Mouse (Mus musculus): ENCODE measurements at regions not wholly inside any gene's neighbourhood (a gene's known extent, or its start where the extent isn't known, plus 50 kb on each side); places are given as distances from the start of the nearest gene placed in this dataset.

DNA sequence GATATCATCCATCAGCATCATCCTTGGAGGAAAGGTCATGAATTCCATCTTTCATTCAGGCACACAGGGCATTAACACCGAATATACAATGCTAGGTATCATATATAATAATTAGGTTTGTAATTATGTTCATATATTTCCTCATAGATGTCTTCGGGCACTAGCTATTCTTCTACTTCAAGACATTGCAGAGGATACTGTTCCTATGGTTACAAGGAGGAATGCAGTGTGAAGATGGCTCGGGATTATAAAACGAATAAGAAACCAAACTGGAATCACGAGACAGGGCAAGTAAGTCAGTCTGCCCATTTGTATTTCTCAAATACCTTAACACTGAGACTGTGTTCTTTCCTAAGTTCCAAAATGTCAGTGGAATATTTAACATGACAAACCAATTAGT lies 231.3 kb upstream of the Atxn7l3b start:
- TF ChIP-seq ZNF384 (IDR thresholded peaks at IDR 0.05; ENCODE audit: low read depth, low read length) (no peak), ZC3H11A (IDR thresholded peaks at IDR 0.05; ENCODE audit: borderline replicate concordance, low read depth, low read length) (no peak), CHD2 (IDR thresholded peaks at IDR 0.05; ENCODE audit: low read depth, low read length) (no peak), HCFC1 (IDR thresholded peaks at IDR 0.05; ENCODE audit: borderline replicate concordance, insufficient read depth, low read length) (no peak)
